Mouse (Mus musculus) lung, embryonic 15.5 days (tissue): ENCODE data around the gene Galk2. TPM values are rescaled to one million over a fixed set of nuclear protein-coding genes. Genes with fewer than 3 reads are reported as not detected.

Experiments
- ATAC-seq: fragments of 200-750 bp; cut with Nextera tagmentation; 2 replicates; pipeline ENCODE4 v1.8.0; 2017; ENCODE audit warnings: moderate number of reproducible peaks, borderline replicate concordance; ENCODE audit not compliant: low FRiP score, low TSS enrichment; ENCODE audit errors: extremely low read depth
- H3K27ac ChIP-seq: fragments of 300-500 bp; sonication (generic); 2 replicates; pipeline ENCODE4 v1.5.1; 2015; ENCODE audit warnings: moderate library complexity, mild to moderate bottlenecking, inconsistent platforms
- H3K27me3 ChIP-seq: fragments of 300-500 bp; sonication (generic); 2 replicates; pipeline ENCODE4 v1.6.1; 2015; ENCODE audit warnings: inconsistent platforms
- H3K36me3 ChIP-seq: fragments of 300-500 bp; sonication (generic); 2 replicates; pipeline ENCODE4 v1.6.1; 2015; ENCODE audit warnings: inconsistent platforms
- H3K4me1 ChIP-seq: fragments of 300-500 bp; sonication (generic); 2 replicates; pipeline ENCODE4 v1.6.1; 2015; ENCODE audit warnings: inconsistent platforms
- H3K4me2 ChIP-seq: fragments of 300-500 bp; sonication (generic); 2 replicates; pipeline ENCODE4 v1.6.1; 2015; ENCODE audit warnings: inconsistent platforms, mild to moderate bottlenecking, moderate library complexity
- H3K4me3 ChIP-seq: fragments of 300-500 bp; sonication (generic); 2 replicates; pipeline ENCODE4 v1.5.1; 2015; ENCODE audit warnings: mild to moderate bottlenecking, inconsistent platforms
- H3K9ac ChIP-seq: fragments of 300-500 bp; sonication (generic); 2 replicates; pipeline ENCODE4 v1.6.1; 2015; ENCODE audit warnings: inconsistent platforms
- H3K9me3 ChIP-seq: fragments of 300-500 bp; sonication (generic); 2 replicates; pipeline ENCODE4 v1.6.1; 2016; ENCODE audit warnings: inconsistent platforms
- WGBS: fragments of 180-500 bp; shearing (Covaris S2); methylation state at CpG from one replicate; pipeline ENCODE4 v1.1.7; 2015; 5-methylcytosine and 5-hydroxymethylcytosine counted together
- polyA plus RNA-seq: library from polyadenylated mRNA; unstranded; fragments of >200 nt; fragmentation: Nextera tagmentation; extraction: Ambion mirVana; gene quantifications from 2 replicates; pipeline ENCODE4 v1.2.1, GENCODE M21; 2015

The Galk2 gene
- polyA plus RNA-seq, result 39.4 and 39.9 TPM in 2 replicates

DNA sequence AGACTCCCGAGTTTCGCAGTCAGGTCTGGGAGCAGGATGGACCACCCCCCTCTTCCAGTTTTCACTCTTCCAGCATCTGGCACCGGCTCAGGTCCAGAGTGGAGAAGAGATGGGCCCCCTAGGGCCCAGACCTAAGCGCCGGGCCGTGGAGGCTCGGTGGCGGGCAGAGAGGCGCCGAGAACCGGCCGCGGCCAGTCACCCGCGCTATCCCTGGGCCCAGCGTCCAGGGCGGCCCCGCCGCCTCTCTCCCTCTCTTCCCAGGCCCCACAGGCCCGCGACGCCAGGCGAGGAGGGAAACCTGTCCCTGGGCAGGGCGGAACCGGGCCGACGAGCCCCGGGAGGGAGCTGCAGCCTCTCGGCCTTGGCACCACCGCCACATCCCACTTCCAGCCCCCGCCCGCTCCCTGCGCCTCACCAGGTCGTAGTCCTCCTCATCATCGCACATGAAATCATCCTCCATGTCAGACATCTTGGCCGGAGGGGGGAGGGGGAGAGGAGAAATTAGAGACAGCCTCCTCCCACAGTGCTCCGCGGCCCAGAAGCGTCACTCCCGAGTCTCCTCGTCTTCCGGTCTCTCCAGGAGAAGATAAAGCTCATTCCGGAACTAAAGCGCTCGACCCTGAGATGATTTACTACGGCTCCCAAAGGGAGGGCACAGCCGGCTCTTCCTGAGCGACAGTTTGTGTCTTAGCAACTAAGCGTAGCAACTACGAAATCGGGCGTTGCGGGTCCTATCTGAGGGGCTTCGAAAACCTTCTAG is at the start of gene Galk2, which contains the start of gene Cops2:
Gene Galk2 (plus strand): TSS at position 589 of the 760 bp plus-strand sequence.
Gene Cops2 (minus strand): TSS at position 619 of the 760 bp plus-strand sequence.
- peaks cover 5% of the 10 kb centered on the region; the same call in 1 of the 2 replicates for H3K4me1 ChIP-seq
- H3K27ac ChIP-seq, result peak within 1 kb of the TSS; percentile 71
- ATAC-seq, result peak; percentile 98
- H3K4me3 ChIP-seq, result peak within 1 kb of the TSS; percentile 94
- H3K4me2 ChIP-seq, result peak within 1 kb of the TSS; percentile 61
- peak within 1 kb of the TSS; percentile 100 for H3K9ac ChIP-seq
- H3K27me3 ChIP-seq, result no peaks in the 10 kb centered on the region
- H3K9me3 ChIP-seq, result no peaks in the 10 kb centered on the region
- no peaks in the 10 kb centered on the region for H3K36me3 ChIP-seq
- under 1% methylated on average over 52 of the region's 54 CpGs for WGBS

DNA sequence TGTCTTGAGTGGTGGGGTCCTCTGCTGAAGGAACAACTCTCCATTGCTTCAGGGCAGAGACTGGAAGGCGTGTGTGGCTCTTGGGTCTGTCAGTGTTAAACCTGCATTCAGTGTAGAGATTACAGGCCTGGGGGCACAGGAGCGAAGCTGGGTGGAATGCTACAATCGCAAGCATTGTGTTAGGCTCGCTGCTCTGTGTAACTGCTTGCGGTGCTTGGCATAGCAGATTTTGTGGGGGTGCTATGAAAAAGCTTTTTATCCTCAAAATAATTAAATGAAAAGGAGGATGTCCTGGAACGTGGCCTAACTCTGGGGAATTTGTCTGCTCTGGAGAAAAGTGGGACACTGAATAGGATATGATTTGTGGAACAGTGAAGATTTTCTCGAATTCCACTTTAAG is 49.4 kb upstream of the Galk2 start:
- Histone ChIP-seq H3K27ac (no peak overlapping the region), H3K4me1 (no peaks in the 10 kb centered on the region), H3K36me3 (no peaks in the 10 kb centered on the region), H3K9me3 (no peaks in the 10 kb centered on the region), H3K27me3 (no peaks in the 10 kb centered on the region), H3K4me3 (no peak overlapping the region), H3K4me2 (no peak overlapping the region), H3K9ac (no peak overlapping the region)
- ATAC-seq, result no peak
- WGBS, result 76% methylated on average over 7 of the region's 7 CpGs

DNA sequence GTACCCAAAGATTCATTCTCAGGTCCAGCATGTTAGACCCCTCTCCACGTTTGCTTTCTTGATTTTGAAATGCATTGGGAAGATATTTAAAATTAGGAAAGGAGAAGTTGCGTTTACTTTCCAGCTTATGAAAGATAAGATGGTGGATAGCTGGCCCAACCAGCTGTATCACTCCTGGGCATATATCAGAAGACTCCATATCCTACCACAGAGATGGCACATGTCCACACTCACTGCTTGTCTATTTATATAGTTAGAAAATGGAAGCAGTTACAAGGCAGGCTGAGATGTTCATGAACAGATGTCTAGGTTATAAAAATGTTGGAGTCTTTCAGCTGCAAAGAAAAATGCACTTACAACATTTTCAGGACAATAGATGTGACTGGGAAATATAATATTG is 47.6 kb upstream of the Galk2 start:
- Histone ChIP-seq H3K36me3 (no peaks in the 10 kb centered on the region), H3K4me1 (no peaks in the 10 kb centered on the region), H3K4me3 (no peak overlapping the region), H3K27ac (no peak overlapping the region), H3K4me2 (no peak overlapping the region), H3K9ac (no peak overlapping the region), H3K27me3 (no peaks in the 10 kb centered on the region), H3K9me3 (no peaks in the 10 kb centered on the region)
- ATAC-seq, result no peak
- 74% methylated on average over 2 of the region's 2 CpGs for WGBS

DNA sequence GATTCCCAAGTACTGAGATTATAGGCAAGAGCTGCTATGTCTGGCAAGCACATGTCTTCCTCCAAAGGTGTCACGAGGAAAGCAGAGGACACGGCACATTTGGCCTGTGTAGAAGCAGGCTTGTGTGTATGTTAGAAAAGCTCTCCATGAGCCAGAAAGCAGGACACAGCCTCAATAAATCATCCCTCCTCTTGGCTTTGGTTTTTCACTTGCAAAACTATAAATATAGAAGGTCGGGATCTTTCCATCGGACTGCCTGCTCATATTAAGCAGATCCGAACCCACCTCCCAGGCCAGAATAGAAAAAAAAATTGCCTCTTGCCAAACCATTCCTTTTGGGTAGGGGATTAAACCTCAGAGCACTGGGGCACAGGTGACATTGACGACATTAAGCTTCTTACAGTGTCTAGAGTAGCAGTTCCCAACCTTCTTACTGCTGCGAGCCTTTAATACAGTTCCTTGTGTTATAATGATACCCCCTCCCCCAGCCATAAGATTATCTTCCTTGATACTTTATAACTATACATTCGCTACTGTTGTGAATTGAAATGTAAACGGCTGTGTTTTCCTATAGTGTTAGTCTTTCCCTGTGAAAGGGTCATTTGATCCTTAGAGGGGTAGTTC is 44.8 kb upstream of the Galk2 start:
- 41% methylated on average over 9 of the region's 9 CpGs for WGBS

DNA sequence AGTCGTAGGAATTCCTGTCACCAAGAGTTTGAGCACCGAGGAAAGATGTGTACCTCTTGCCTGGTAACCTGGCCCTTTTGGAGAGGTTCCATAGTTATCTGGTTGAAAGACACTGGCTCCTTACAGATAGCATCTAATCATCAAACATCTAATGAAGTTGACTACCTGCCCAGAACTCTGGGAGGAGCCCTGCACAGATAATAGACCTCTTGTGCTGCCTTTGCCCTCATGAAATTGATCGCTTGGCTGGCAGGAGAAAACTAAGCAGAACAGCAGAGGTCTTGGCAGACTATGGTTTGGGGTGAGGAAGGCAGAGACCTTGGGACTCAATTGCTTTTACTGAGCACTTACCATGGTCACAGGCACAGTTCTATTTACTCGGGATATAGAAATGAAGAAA is 38.5 kb upstream of the Galk2 start:
- no peak overlapping the region for H3K4me2 ChIP-seq
- H3K4me3 ChIP-seq, result no peak overlapping the region
- no peaks in the 10 kb centered on the region for H3K9me3 ChIP-seq
- WGBS, result 79% methylated on average over 4 of the region's 4 CpGs
- H3K27ac ChIP-seq, result no peak overlapping the region
- no peak for ATAC-seq
- no peaks in the 10 kb centered on the region for H3K36me3 ChIP-seq
- H3K4me1 ChIP-seq, result no peaks in the 10 kb centered on the region
- H3K27me3 ChIP-seq, result no peaks in the 10 kb centered on the region
- no peak overlapping the region for H3K9ac ChIP-seq

More for the DNA sequence above, 44.8 kb upstream of the Galk2 start:
- no peaks in the 10 kb centered on the region for H3K9me3 ChIP-seq
- no peak overlapping the region for H3K27ac ChIP-seq
- no peak for ATAC-seq
- H3K4me1 ChIP-seq, result no peaks in the 10 kb centered on the region
- H3K9ac ChIP-seq, result no peak overlapping the region
- no peak overlapping the region for H3K4me3 ChIP-seq
- H3K4me2 ChIP-seq, result no peak overlapping the region
- no peaks in the 10 kb centered on the region for H3K27me3 ChIP-seq
- no peaks in the 10 kb centered on the region for H3K36me3 ChIP-seq

DNA sequence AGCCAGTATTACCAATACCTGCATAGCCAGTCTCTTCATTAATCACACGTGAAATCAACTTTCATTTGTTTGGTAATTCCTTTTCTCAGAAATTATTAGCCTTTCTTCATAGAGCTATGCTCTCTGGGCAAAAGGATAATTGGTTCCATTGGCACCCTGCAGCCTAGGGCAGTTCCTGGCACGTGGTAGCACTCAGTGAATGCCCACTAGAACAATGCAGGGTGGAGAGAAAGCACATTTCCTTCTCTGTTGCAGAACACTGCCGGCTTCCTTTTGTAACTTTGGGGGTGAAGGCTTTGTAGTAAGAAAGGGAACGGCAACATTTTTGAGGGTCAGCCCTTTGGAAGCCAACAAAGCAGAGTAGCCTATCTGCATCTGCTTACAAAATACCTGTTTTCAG is 32.7 kb upstream of the Galk2 start:
- H3K9ac ChIP-seq, result no peak overlapping the region
- no peaks in the 10 kb centered on the region for H3K4me1 ChIP-seq
- 76% methylated on average over 4 of the region's 4 CpGs for WGBS
- no peaks in the 10 kb centered on the region for H3K9me3 ChIP-seq
- H3K4me3 ChIP-seq, result no peak overlapping the region
- H3K36me3 ChIP-seq, result peaks cover 11% of the 10 kb centered on the region
- ATAC-seq, result no peak
- no peak overlapping the region for H3K27ac ChIP-seq
- H3K27me3 ChIP-seq, result no peaks in the 10 kb centered on the region
- no peak overlapping the region for H3K4me2 ChIP-seq

DNA sequence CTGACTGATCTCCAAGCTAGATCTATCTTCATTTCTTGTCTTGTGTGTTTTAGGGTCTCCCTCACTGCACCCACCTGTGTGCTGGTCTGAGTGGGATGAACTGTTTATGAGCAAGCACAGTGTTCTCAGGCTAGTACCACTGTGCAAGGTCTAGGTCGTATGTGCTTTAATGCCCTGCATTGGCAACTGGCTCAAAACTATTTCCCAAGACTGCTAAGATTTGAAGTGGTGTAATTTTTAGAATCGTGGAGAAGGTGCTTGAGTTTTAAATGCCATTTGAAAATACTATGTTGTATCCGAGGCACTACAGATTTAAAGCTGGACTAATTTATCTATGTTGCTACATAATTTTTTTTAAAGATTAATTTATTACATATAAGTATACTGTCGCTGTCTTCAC is 31.0 kb upstream of the Galk2 start:
- Histone ChIP-seq H3K27ac (no peak overlapping the region), H3K4me3 (no peak overlapping the region), H3K36me3 (peaks cover 26% of the 10 kb centered on the region), H3K4me1 (no peaks in the 10 kb centered on the region), H3K4me2 (no peak overlapping the region), H3K27me3 (no peaks in the 10 kb centered on the region), H3K9ac (no peak overlapping the region), H3K9me3 (no peaks in the 10 kb centered on the region)
- 85% methylated on average over 4 of the region's 4 CpGs for WGBS
- ATAC-seq, result no peak

DNA sequence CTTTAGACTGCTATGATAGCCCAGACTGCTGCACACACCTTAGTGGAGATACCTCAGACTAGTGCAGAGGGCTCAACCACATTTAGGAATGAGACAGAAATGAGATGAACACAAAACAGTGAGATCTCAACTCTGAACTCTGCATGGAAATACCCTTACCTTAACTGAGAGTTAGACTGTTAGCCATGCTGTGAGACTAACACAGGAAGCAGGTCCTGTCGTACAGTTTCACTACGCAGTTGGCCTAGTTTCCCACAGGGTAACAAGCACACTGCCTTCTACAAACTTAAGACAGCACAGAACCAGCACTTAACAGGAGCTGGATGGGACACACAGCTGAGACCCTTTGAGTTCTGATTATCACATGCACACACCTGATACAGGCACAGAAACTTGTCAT is 29.0 kb upstream of the Galk2 start:
- Histone ChIP-seq H3K27me3 (no peaks in the 10 kb centered on the region), H3K4me2 (no peak overlapping the region), H3K4me3 (no peak overlapping the region), H3K9ac (no peak overlapping the region), H3K36me3 (peaks cover 44% of the 10 kb centered on the region), H3K4me1 (no peaks in the 10 kb centered on the region), H3K9me3 (no peaks in the 10 kb centered on the region), H3K27ac (no peak overlapping the region)
- no peak for ATAC-seq
- WGBS, result 97% methylated on average over 2 of the region's 2 CpGs

DNA sequence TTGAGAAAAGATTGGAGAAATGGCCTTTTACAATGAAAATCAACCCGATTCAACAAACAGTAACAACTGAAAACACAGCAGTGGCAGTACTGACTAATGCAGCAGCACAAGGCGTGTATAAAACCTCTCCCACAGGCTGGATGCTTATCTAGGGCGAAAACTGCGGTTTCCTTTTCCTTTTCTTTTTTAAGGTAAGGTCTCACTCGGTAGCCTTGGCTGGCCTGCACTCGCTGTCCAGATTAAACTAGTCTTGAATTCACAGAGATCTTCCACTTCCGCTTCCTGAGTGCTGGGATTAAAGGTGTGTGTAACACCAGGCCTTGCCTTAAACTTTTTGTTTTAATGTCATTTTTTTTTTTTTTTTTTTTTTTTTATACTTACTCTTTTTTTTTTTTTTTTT is 20.8 kb upstream of the Galk2 start:
- Histone ChIP-seq H3K9ac (no peak overlapping the region), H3K4me1 (no peaks in the 10 kb centered on the region), H3K9me3 (no peaks in the 10 kb centered on the region), H3K4me2 (no peak overlapping the region), H3K27ac (no peak overlapping the region), H3K27me3 (no peaks in the 10 kb centered on the region), H3K36me3 (peaks cover 65% of the 10 kb centered on the region), H3K4me3 (no peak overlapping the region)
- ATAC-seq, result no peak
- 90% methylated on average over 7 of the region's 7 CpGs for WGBS

DNA sequence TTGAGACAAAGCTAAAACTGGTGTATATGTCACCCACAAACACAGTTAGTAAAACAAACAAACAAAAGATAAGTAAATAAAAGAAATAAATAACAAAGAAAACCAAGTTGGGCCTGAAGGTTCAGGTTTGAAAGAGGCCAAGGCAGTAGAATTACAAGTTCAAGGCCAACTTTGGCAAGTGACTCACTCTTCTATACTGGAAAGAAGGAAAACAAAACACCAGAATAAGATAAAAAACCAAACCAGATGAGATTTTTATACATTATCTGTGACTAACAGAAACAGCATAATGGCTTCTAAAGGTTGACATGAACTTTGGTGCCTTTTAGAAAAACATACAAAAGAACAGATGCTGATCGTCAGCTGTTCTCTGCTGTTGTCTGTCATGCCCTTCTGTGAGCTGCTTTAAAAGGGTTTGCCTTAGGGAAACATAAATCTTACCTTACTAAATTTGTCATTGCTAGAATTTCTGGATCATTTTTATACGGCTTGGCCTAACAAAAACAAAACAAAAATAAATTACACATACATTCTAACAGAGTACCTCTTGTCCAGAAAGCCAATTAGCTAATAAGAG is 20.1 kb upstream of the Galk2 start:
- H3K4me1 ChIP-seq, result no peaks in the 10 kb centered on the region
- no peak overlapping the region for H3K4me2 ChIP-seq
- no peak for ATAC-seq
- H3K27me3 ChIP-seq, result no peaks in the 10 kb centered on the region
- H3K36me3 ChIP-seq, result peaks cover 63% of the 10 kb centered on the region
- WGBS, result 71% methylated on average over 2 of the region's 2 CpGs
- no peaks in the 10 kb centered on the region for H3K9me3 ChIP-seq
- no peak overlapping the region for H3K4me3 ChIP-seq
- no peak overlapping the region for H3K9ac ChIP-seq
- H3K27ac ChIP-seq, result no peak overlapping the region

DNA sequence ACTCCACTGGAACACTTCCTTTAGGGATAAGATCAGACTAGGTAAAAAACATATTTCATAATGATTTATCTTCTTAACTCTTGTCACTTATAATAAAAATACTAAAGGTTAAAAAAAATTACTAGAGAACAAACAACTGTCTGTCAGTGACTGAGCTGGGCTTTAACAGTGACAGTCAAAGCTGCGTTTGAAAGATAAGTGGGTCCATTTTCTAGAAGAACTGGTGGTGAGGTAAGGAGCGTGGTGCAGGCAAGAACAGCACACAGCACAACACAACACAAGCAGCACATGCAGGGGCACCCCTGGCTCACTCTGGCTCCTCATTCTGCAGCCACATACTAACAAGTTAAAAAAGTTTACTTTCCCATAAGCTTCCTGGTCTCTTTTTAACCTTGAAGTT is 7.7 kb upstream of the Galk2 start:
- Histone ChIP-seq H3K4me3 (no peak overlapping the region), H3K27ac (no peak overlapping the region), H3K9ac (no peak overlapping the region), H3K36me3 (peaks cover 16% of the 10 kb centered on the region), H3K4me1 (no peaks in the 10 kb centered on the region), H3K27me3 (no peaks in the 10 kb centered on the region), H3K4me2 (no peak overlapping the region), H3K9me3 (no peaks in the 10 kb centered on the region)
- no peak for ATAC-seq
- WGBS, result 69% methylated on average over 2 of the region's 2 CpGs

DNA sequence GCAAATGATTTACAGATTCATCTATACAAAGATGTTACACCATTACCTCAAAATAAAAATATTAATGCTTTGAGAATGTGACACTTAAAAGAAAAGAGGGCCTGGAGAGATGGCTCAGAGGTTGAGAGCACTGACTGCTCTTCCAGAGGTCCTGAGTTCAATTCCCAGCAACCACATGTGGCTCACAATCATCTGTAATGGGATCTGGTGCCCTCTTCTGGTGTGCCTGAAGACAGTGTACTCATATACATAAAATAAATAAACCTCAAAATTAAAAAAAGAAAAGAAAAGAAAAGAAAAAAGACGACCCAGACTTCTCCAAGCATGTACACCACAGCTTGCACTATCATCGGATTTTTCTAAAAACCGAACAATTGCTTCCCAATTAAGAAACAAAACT is 1.2 kb upstream of the Galk2 start:
- H3K4me2 ChIP-seq, result peak overlapping the region; percentile 61
- peak overlapping the region; percentile 100 for H3K9ac ChIP-seq
- H3K9me3 ChIP-seq, result no peaks in the 10 kb centered on the region
- peaks cover 5% of the 10 kb centered on the region; the same call in 1 of the 2 replicates for H3K4me1 ChIP-seq
- no peaks in the 10 kb centered on the region for H3K36me3 ChIP-seq
- H3K27me3 ChIP-seq, result no peaks in the 10 kb centered on the region
- peak overlapping the region; percentile 94 for H3K4me3 ChIP-seq
- ATAC-seq, result no peak
- H3K27ac ChIP-seq, result no peak overlapping the region
- WGBS, result 37% methylated on average over 3 of the region's 3 CpGs
